In genomic region chr13:13455632-13456492, GRCm38 (mm10) we compare ENCODE assay signal across 9 mouse cellular contexts. TPM values are rescaled to one million over a fixed set of nuclear protein-coding genes. Genes with fewer than 3 reads are reported as not detected.
A peak's percentile ranks its signal among the peaks of the same experiment; 100 is the strongest.
DNase-seq lines count a peak whose midpoint lies in the region; ATAC-seq and TF ChIP-seq lines count a peak whose summit lies in the region.
"Not testable (repeated sequence)": the region's sequence is repeated elsewhere in the genome, so short reads cannot be mapped to it uniquely, and the experiment has no call there.
"Had no signal": no experiment of that assay in that cellular context is flagged by ENCODE, and none has a peak within 500 bp of the region (broad histone marks: within the 10 kb centered on the region; RNA-seq: fewer than 3 reads in every experiment).

No protein-coding gene starts in this region.

- H3K9me3 ChIP-seq in embryonic facial prominence, embryonic 11.5 days (replicated peaks; ENCODE audit: control insufficient read depth, low read length); embryonic facial prominence, embryonic 13.5 days; embryonic facial prominence, embryonic 15.5 days (replicated peaks); limb, embryonic 10.5 days (replicated peaks); limb, embryonic 12.5 days; limb, embryonic 14.5 days (ENCODE audit: control insufficient read depth, low read length); lung, embryonic 15.5 days; midbrain, embryonic 11.5 days (ENCODE audit: control insufficient read depth, low read length): not testable (repeated sequence)

- not testable (repeated sequence) for H3K27ac ChIP-seq in embryonic facial prominence, embryonic 11.5 days (replicated peaks; ENCODE audit: low read depth, low read length); midbrain, embryonic 11.5 days (ENCODE audit: low read depth, low read length)
- peak overlapping the region; percentile 62; the same call in 1 of the 2 replicates for H3K27ac ChIP-seq in embryonic facial prominence, embryonic 13.5 days
- H3K27ac ChIP-seq in embryonic facial prominence, embryonic 15.5 days (replicated peaks) = peak overlapping the region; percentile 51; the same call in 1 of the 2 replicates
- peak overlapping the region; percentile 61; the same call in 1 of the 2 replicates for H3K27ac ChIP-seq in limb, embryonic 10.5 days
- H3K27ac ChIP-seq in limb, embryonic 12.5 days = peak overlapping the region; percentile 67; the same call in 1 of the 2 replicates
- H3K27ac ChIP-seq in limb, embryonic 14.5 days (replicated peaks; ENCODE audit: low read depth, low read length) = 0 out of 2 replicates have a peak overlapping the region, but pooled peaks have one; percentile 43
- 0 out of 2 replicates have a peak overlapping the region, but pooled peaks have one; percentile 24 for H3K27ac ChIP-seq in lung, embryonic 15.5 days

- H3K27me3 ChIP-seq in embryonic facial prominence, embryonic 11.5 days (ENCODE audit: control insufficient read depth, insufficient read depth, low read length); embryonic facial prominence, embryonic 13.5 days; embryonic facial prominence, embryonic 15.5 days; limb, embryonic 10.5 days (ENCODE audit: low read depth, poor library complexity, severe bottlenecking); limb, embryonic 12.5 days; limb, embryonic 14.5 days (ENCODE audit: control insufficient read depth, insufficient read depth, low read length); lung, embryonic 15.5 days; midbrain, embryonic 11.5 days (ENCODE audit: control insufficient read depth, insufficient read depth, low read length): not testable (repeated sequence)

- not testable (repeated sequence) for H3K9ac ChIP-seq in embryonic facial prominence, embryonic 11.5 days (replicated peaks; ENCODE audit: low read length); embryonic facial prominence, embryonic 13.5 days; embryonic facial prominence, embryonic 15.5 days; limb, embryonic 12.5 days (replicated peaks); limb, embryonic 14.5 days (ENCODE audit: low read depth, low read length, severe bottlenecking); lung, embryonic 15.5 days; midbrain, embryonic 11.5 days (ENCODE audit: low read length)

- H3K4me3 ChIP-seq in embryonic facial prominence, embryonic 11.5 days (ENCODE audit: low read depth, low read length); embryonic facial prominence, embryonic 13.5 days; embryonic facial prominence, embryonic 15.5 days (replicated peaks); limb, embryonic 10.5 days; limb, embryonic 12.5 days (replicated peaks); limb, embryonic 14.5 days (replicated peaks; ENCODE audit: low read length); lung, embryonic 15.5 days; midbrain, embryonic 11.5 days (ENCODE audit: low read depth, low read length): not testable (repeated sequence)

- not testable (repeated sequence) for H3K4me2 ChIP-seq in embryonic facial prominence, embryonic 11.5 days (ENCODE audit: low read depth, low read length); embryonic facial prominence, embryonic 13.5 days; embryonic facial prominence, embryonic 15.5 days (replicated peaks); limb, embryonic 14.5 days (replicated peaks; ENCODE audit: low read depth, low read length, severe bottlenecking); lung, embryonic 15.5 days; midbrain, embryonic 11.5 days
- H3K4me2 ChIP-seq in limb, embryonic 12.5 days = peak overlapping the region; percentile 17; the same call in 1 of the 2 replicates

- peak; percentile 49; the same call in 1 of the 2 replicates for ATAC-seq in embryonic facial prominence, embryonic 11.5 days (replicated peaks; ENCODE audit: insufficient number of reproducible peaks, low FRiP score, low TSS enrichment, low read depth)
- ATAC-seq in embryonic facial prominence, embryonic 13.5 days (ENCODE audit: insufficient number of reproducible peaks, insufficient read depth, low FRiP score, low TSS enrichment, low read depth) = peak; percentile 53
- ATAC-seq in embryonic facial prominence, embryonic 15.5 days (ENCODE audit: insufficient number of reproducible peaks, low FRiP score, low TSS enrichment, low read depth) = peak; percentile 71
- peak; percentile 55; the same call in 1 of the 2 replicates for ATAC-seq in limb, embryonic 12.5 days (ENCODE audit: insufficient number of reproducible peaks, insufficient read depth, low FRiP score, low TSS enrichment, low read depth)
- peak; percentile 53; the same call in 1 of the 2 replicates for ATAC-seq in limb, embryonic 14.5 days (ENCODE audit: low FRiP score, low read depth)
- ATAC-seq in lung, embryonic 15.5 days (ENCODE audit: borderline replicate concordance, extremely low read depth, low FRiP score, low TSS enrichment); midbrain, embryonic 11.5 days (ENCODE audit: low FRiP score): not testable (repeated sequence)

- WGBS in embryonic facial prominence, embryonic 11.5 days = 31% methylated on average over 8 of the region's 9 CpGs
- 17% methylated on average over 9 of the region's 9 CpGs for WGBS in embryonic facial prominence, embryonic 13.5 days
- WGBS in embryonic facial prominence, embryonic 15.5 days = 25% methylated on average over 9 of the region's 9 CpGs
- WGBS in limb, embryonic 10.5 days = 31% methylated on average over 9 of the region's 9 CpGs
- 18% methylated on average over 9 of the region's 9 CpGs for WGBS in limb, embryonic 12.5 days
- WGBS in limb, embryonic 14.5 days = 14% methylated on average over 8 of the region's 9 CpGs
- WGBS in lung, embryonic 15.5 days = 29% methylated on average over 9 of the region's 9 CpGs
- WGBS in midbrain, embryonic 11.5 days = 67% methylated on average over 8 of the region's 9 CpGs

- not testable (repeated sequence) for TF ChIP-seq POLR2A in limb, embryonic 14.5 days (IDR thresholded peaks at IDR 0.05; ENCODE audit: borderline replicate concordance, extremely low read depth, insufficient read depth, insufficient read length)

- H3K4me1 ChIP-seq in embryonic facial prominence, embryonic 11.5 days (ENCODE audit: control insufficient read depth, insufficient read depth, low read length); embryonic facial prominence, embryonic 15.5 days; limb, embryonic 12.5 days (replicated peaks); limb, embryonic 14.5 days (ENCODE audit: control insufficient read depth, insufficient read depth, low read length); midbrain, embryonic 11.5 days (ENCODE audit: control insufficient read depth, insufficient read depth, low read length): not testable (repeated sequence)
- peaks cover 13% of the 10 kb centered on the region for H3K4me1 ChIP-seq in embryonic facial prominence, embryonic 13.5 days
- H3K4me1 ChIP-seq in limb, embryonic 10.5 days = peaks cover 16% of the 10 kb centered on the region
- H3K4me1 ChIP-seq in lung, embryonic 15.5 days = peaks cover 26% of the 10 kb centered on the region

- H3K36me3 ChIP-seq in embryonic facial prominence, embryonic 11.5 days (replicated peaks; ENCODE audit: control insufficient read depth, insufficient read depth, low read depth, low read length); embryonic facial prominence, embryonic 13.5 days; embryonic facial prominence, embryonic 15.5 days; limb, embryonic 10.5 days; limb, embryonic 12.5 days; limb, embryonic 14.5 days (ENCODE audit: control insufficient read depth, insufficient read depth, low read length); lung, embryonic 15.5 days; midbrain, embryonic 11.5 days (ENCODE audit: control insufficient read depth, insufficient read depth, low read length): not testable (repeated sequence)

- DNase-seq in embryonic facial prominence, embryonic 11.5 days (ENCODE audit: low spot score) = peak; percentile 70
- not testable (repeated sequence) for DNase-seq in limb, embryonic 10.5 days (ENCODE audit: low spot score)
- DNase-seq in limb, embryonic 14.5 days (ENCODE audit: low spot score) = peak; percentile 43
- peak; percentile 77 for DNase-seq in midbrain, embryonic 11.5 days (ENCODE audit: low spot score, missing footprints)

RNA-seq across cellular contexts. Expression of gene Nid1, which starts 18.5 kb away (rescaled TPM):
- polyA plus RNA-seq in embryonic facial prominence, embryonic 11.5 days (2014; fragmentation: Nextera tagmentation; extraction: Ambion mirVana) = 54.8 and 63.8 TPM in 2 replicates
- 45.8 and 66.0 TPM in 2 replicates for polyA plus RNA-seq in embryonic facial prominence, embryonic 13.5 days (2015; fragmentation: Nextera tagmentation; extraction: Ambion mirVana)
- polyA plus RNA-seq in embryonic facial prominence, embryonic 15.5 days (2015; fragmentation: Nextera tagmentation; extraction: Ambion mirVana) = 90.2 and 92.0 TPM in 2 replicates
- polyA plus RNA-seq in limb, embryonic 10.5 days (2016; fragmentation: Nextera tagmentation; extraction: Ambion mirVana) = 46.8 and 58.6 TPM in 2 replicates
- 27.0 and 46.0 TPM in 2 replicates for polyA plus RNA-seq in limb, embryonic 12.5 days (2016; fragmentation: Nextera tagmentation; extraction: Ambion mirVana)
- 143 and 145 TPM in 2 replicates for polyA plus RNA-seq in limb, embryonic 14.5 days (2012; rRNA removed)
- 104 and 108 TPM in 2 replicates for polyA plus RNA-seq in limb, embryonic 14.5 days (2014; fragmentation: Nextera tagmentation; extraction: Ambion mirVana)
- 134 and 135 TPM in 2 replicates for polyA plus RNA-seq in lung, embryonic 15.5 days (2015; fragmentation: Nextera tagmentation; extraction: Ambion mirVana)
- polyA plus RNA-seq in midbrain, embryonic 11.5 days (2014; fragmentation: Nextera tagmentation; extraction: Ambion mirVana) = 42.7 and 44.2 TPM in 2 replicates
- polyA plus RNA-seq: erythroblast, embryonic 14.5 days had no signal
